Mouse (Mus musculus) stomach, embryonic 15.5 days (tissue): ENCODE results near the gene Mrpl21. TPM values are rescaled to one million over a fixed set of nuclear protein-coding genes. Genes with fewer than 3 reads are reported as not detected.

ENCODE experiments used
- microRNA-seq: library from miRNA; unstranded; fragments of <30 nt; microRNA quantifications from one replicate; pipeline ENCODE4, GENCODE M21; 2016
- polyA plus RNA-seq: library from polyadenylated mRNA; unstranded; fragments of >200 nt; fragmentation: Nextera tagmentation; extraction: Ambion mirVana; gene quantifications from 2 replicates; pipeline ENCODE4 v1.2.1, GENCODE M21; 2015

Mrpl21 gene
- polyA plus RNA-seq, 1 experiment from 2014 or later, result 126 TPM

Small RNA genes lying within 50 kb of the gene (microRNA-seq; reads per million reads assigned to microRNA genes)
- not detected for gene Mir6984

Other genes starting within 250 kb of the Mrpl21 start
- gene Ighmbp2, start 116 bp downstream of the Mrpl21 start, polyA plus RNA-seq, result 8.3 and 10.0 TPM in 2 replicates
- gene Cpt1a, start 39.4 kb downstream of the Mrpl21 start, polyA plus RNA-seq, result 20.8 and 26.1 TPM in 2 replicates
- gene Tesmin, start 106.0 kb downstream of the Mrpl21 start, polyA plus RNA-seq, result 0.39 and 0.49 TPM in 2 replicates
- 11.7 and 13.2 TPM in 2 replicates for gene Gal, start 131.6 kb downstream of the Mrpl21 start, polyA plus RNA-seq